Mouse (Mus musculus) right cerebral cortex, postnatal 10 days (tissue): ENCODE measurements at regions not wholly inside any gene's neighbourhood (a gene's known extent, or its start where the extent isn't known, plus 50 kb on each side); places are given as distances from the start of the nearest gene placed in this dataset.
"Not testable (repeated sequence)": the region's sequence is repeated elsewhere in the genome, so short reads cannot be mapped to it uniquely, and the experiment has no call there.

ENCODE experiments used
- DNase-seq, 2 experiments: peaks; one replicate each; pipeline ENCODE4 v3.0.0; 2021; ENCODE audit warnings: low spot score in 2 of 2

DNA sequence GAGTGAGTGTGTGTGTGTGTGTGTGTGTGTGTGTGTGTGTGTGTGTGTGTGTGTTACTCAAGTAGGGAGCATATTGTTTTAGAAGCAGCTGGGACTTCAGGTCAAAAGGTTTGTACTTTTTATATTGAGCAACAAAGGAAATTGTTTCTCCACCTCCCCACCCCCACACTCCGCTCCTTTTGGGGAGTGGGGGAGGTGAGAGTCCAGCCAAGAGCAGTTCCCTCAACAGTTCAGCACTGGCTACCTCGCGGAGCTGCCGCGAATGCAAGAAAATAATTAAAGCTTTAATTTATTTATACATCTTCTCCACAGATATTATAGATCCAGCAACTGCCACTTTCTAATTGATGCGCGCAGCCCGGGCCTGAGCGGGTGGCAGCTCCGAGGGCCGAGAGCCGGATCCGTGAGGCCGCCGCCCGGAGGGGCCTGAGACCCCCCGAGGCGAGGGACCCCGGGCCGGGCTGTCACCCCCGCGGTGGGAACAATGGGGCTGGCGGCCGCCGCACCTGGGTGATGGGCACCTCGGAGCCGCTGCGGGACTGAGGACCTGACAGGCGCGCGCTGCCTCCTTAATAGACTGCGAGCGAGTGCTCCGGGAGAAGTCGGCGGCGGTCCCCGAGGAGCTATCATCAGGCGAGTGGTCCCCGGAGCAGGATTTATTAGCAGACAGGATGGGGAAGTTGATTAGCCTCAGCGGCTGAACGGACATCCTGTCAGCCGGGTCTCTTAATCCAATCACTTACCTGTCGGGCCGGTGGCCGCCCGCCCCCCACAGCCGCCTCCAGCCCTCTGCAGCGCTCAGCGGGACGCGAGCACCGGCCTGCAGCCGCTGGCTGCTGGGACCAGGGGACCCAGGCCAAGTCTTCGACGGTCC, 124.4 kb downstream of the Melk start:
- DNase-seq = peak in 1 of 2 experiments; percentile 26

DNA sequence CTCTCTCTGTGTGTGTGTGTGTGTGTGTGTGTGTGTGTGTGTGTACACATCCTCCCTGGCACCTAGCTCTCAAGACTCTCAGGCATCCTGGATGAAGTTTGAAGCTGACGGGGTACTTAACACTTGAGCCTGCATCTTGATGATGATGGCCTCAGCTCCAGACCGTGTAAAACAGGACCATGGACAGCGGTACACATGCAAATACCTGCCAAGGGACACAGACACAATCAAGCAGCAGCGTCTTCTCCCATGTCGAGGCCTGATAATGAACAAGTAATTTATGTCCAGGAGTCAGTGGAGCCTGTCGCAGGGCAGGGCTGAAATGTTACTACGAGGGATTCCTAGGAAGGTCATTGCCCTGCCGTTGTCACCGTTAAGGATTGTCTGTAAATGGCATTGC, 133.9 kb downstream of the Melk start:
- DNase-seq = no peak

DNA sequence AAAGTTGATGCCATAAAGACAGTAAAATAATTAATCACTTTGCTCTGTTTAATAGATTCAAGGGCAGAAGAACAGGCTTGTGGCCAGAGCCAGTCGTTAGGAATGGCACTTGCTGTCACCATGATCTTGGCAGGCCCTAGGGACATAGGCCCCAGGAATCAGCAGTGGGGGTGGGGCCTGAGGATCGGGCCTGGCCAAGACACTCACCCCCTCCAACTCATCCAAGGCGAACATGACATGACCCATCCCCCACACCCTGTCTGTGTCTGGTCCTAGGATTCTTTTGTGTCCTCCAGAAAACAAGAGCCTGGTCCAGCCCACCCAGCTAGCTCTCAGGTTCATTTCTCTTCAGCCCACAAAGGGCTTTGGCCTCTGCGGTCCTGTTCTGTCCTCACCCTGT, 144.8 kb downstream of the Melk start:
- no peak for DNase-seq

DNA sequence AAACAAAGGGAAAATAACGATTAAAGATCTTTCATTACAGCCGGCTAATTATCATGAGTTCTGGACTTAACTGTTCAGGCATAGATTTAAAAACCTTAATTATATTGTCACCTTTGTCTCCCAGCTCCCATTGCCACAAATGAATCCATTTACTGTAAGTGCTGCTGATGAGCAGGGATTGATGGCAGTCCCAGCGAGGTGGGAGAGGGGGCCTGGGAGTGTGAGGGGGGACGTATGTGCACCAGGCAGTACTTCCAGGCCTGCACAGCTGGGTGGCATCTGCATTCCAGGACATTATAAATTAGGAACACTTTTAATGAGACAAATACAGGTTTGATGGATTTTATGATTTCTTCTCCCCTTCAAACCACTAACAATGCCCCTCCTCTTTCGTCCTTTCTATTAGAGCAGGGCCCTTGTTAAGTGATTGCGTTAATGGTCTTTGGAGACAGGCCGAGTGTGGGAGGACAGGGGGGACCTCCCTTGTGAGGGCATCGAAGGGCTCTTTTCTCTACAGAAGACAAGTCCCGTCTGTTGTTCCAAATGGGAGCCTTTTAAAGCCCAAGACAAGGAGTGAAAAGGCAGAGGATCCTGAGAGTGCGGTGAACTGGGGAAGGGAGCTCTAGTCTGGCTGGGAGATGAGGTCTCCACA, 150.3 kb downstream of the Melk start:
- no peak for DNase-seq

DNA sequence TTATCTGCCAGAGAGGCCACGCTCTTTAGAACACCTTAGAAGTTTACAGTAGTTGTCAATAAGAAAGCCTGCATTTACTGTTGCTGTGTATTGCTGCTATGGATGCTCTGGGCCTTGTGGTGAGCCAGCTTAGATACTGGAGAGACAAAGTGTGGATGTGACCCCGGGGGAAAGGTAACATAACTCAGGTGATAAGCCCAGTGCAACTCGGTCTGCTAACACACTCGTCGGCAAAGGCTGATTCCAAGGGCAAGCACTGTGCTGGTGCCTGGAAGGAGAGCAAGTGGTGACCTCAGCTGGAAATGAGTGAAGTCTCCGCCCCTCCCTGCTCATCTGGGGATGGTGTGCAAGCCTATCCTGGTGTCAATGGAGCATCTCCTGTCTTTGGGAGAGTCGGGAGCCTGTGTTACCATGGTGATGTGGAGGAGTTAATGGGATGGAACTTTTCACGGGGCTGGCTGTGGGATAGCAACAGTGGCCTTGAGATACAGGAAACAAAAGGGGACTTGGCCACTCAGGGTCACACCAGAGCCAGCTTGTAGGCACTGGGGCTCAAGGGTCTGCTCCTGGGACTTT, 151.5 kb downstream of the Melk start:
- DNase-seq = no peak

DNA sequence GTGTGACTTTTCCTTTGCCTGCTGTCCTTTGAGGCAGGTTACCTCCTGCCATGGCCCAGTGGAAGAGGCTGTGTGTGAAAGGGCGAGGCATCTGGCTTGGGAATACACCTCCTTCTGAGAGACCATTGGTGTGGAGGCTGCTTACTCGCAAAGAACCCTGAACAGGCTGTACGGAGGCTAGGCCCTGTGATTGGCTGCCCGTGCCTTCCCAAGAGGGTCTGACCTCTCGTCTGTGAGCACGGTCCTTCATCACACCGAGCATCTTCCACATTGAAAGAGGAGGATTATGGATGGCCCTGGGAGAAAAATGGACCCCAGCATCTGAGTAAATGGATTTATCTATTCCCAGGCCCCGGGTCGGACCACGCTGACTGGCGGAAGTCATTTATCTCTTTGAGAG, 152.9 kb downstream of the Melk start:
- no peak for DNase-seq

DNA sequence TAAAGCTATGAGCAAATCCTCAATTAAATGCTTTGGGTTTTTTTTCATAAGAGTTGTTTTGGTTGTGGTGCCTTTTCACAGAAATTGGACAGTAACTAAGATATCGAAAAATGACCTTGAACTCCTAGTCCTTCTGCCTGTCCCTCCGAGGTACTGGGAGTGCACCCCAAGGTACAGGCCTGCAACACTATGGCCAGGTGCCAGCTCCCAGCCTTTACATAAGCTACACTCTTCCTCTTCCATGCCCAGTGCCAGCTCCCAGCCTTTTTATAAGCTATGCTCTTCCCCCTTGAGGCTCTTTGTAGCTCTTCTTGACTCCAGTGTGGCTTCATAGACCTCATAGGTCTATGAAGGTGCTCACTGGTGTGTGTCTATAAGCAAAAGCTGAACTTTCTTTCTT, 155.2 kb downstream of the Melk start:
- no peak for DNase-seq

DNA sequence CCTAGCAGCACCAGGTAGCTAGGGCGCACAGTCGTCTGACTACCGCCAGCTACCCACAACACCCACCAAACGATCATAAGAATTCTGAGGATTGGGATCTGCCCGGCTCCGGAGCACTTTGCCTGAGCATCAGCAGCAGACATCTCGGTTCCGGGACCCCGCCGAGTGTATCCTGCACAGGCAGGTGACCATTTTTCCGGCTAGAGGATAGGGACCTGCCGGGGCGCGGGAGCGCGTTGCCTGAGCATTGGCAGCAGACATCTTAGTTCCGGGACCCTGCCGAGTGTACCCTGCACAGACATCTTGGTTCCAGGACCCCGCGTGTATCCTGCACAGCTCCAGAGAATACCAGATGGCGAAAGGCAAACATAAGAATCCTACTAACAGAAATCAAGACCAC, 172.8 kb downstream of the Melk start:
- DNase-seq = not testable (repeated sequence)
